Mouse (Mus musculus): ENCODE results near the gene Suv39h1. TPM values are rescaled to one million over a fixed set of nuclear protein-coding genes. Genes with fewer than 3 reads are reported as not detected.
A peak's percentile ranks its signal among the peaks of the same experiment; 100 is the strongest.
"Not testable (repeated sequence)": the region's sequence is repeated elsewhere in the genome, so short reads cannot be mapped to it uniquely, and the experiment has no call there.

Suv39h1 gene
- polyA plus RNA-seq, 1 experiment, result 25.5 TPM

GRCm38 (mm10) chrX:8033009-8033408 is 41.6 kb downstream of the Suv39h1 start:
- no peak overlapping the region for H3K27ac ChIP-seq (ENCODE audit: insufficient read depth, low read length)
- no peak for TF ChIP-seq POLR2A (IDR thresholded peaks at IDR 0.05; ENCODE audit: extremely low read depth, insufficient read depth, low read length)
- no peak for TF ChIP-seq CTCF (IDR thresholded peaks at IDR 0.05; ENCODE audit: extremely low read depth, insufficient read depth, low read length)
- no peaks in the 10 kb centered on the region for H3K4me1 ChIP-seq (ENCODE audit: control insufficient read depth, insufficient read depth, low read length)
- no peak overlapping the region for H3K4me3 ChIP-seq (ENCODE audit: insufficient read depth, low read length)

GRCm38 (mm10) chrX:8026811-8027210 is 47.7 kb downstream of the Suv39h1 start:
- Histone ChIP-seq H3K4me1 (ENCODE audit: control insufficient read depth, insufficient read depth, low read length) (no peaks in the 10 kb centered on the region), H3K27ac (ENCODE audit: insufficient read depth, low read length) (no peak overlapping the region), H3K4me3 (ENCODE audit: insufficient read depth, low read length) (no peak overlapping the region)
- TF ChIP-seq CTCF (IDR thresholded peaks at IDR 0.05; ENCODE audit: extremely low read depth, insufficient read depth, low read length), result no peak
- TF ChIP-seq POLR2A (IDR thresholded peaks at IDR 0.05; ENCODE audit: extremely low read depth, insufficient read depth, low read length), result no peak

GRCm38 (mm10) chrX:8024795-8025194 is 49.8 kb downstream of the Suv39h1 start:
- TF ChIP-seq POLR2A (IDR thresholded peaks at IDR 0.05; ENCODE audit: extremely low read depth, insufficient read depth, low read length) (no peak), CTCF (IDR thresholded peaks at IDR 0.05; ENCODE audit: extremely low read depth, insufficient read depth, low read length) (no peak)
- no peak overlapping the region for H3K27ac ChIP-seq (ENCODE audit: insufficient read depth, low read length)
- no peak overlapping the region for H3K4me3 ChIP-seq (ENCODE audit: insufficient read depth, low read length)
- no peaks in the 10 kb centered on the region for H3K4me1 ChIP-seq (ENCODE audit: control insufficient read depth, insufficient read depth, low read length)

- no peak overlapping the region for H3K27ac ChIP-seq (ENCODE audit: insufficient read depth, low read length)
- TF ChIP-seq POLR2A (IDR thresholded peaks at IDR 0.05; ENCODE audit: extremely low read depth, insufficient read depth, low read length) (no peak), CTCF (IDR thresholded peaks at IDR 0.05; ENCODE audit: extremely low read depth, insufficient read depth, low read length) (no peak)
- H3K4me3 ChIP-seq (ENCODE audit: insufficient read depth, low read length), result no peak overlapping the region
- no peaks in the 10 kb centered on the region for H3K4me1 ChIP-seq (ENCODE audit: control insufficient read depth, insufficient read depth, low read length)
These were observed 54.3 kb downstream of the Suv39h1 start for GRCm38 (mm10) chrX:8020111-8020778.

GRCm38 (mm10) chrX:8018286-8018685 is 56.3 kb downstream of the Suv39h1 start, which contains the start of gene Glod5:
Glod5 (minus strand) TSS chrX:8018492.
- TF ChIP-seq POLR2A (IDR thresholded peaks at IDR 0.05; ENCODE audit: extremely low read depth, insufficient read depth, low read length) (no peak), CTCF (IDR thresholded peaks at IDR 0.05; ENCODE audit: extremely low read depth, insufficient read depth, low read length) (no peak)
- no peak within 1 kb of the TSS for H3K4me3 ChIP-seq (ENCODE audit: insufficient read depth, low read length)
- no peaks in the 10 kb centered on the region for H3K4me1 ChIP-seq (ENCODE audit: control insufficient read depth, insufficient read depth, low read length)
- no peak within 1 kb of the TSS for H3K27ac ChIP-seq (ENCODE audit: insufficient read depth, low read length)

- H3K4me3 ChIP-seq (ENCODE audit: insufficient read depth, low read length), result no peak overlapping the region
- H3K4me1 ChIP-seq (ENCODE audit: control insufficient read depth, insufficient read depth, low read length), result no peaks in the 10 kb centered on the region
- no peak for TF ChIP-seq POLR2A (IDR thresholded peaks at IDR 0.05; ENCODE audit: extremely low read depth, insufficient read depth, low read length)
- peak; percentile 61 for TF ChIP-seq CTCF (IDR thresholded peaks at IDR 0.05; ENCODE audit: extremely low read depth, insufficient read depth, low read length)
- H3K27ac ChIP-seq (ENCODE audit: insufficient read depth, low read length), result no peak overlapping the region
These were observed 57.4 kb downstream of the Suv39h1 start for GRCm38 (mm10) chrX:8017142-8017541.

GRCm38 (mm10) chrX:8015675-8016074 is 58.9 kb downstream of the Suv39h1 start:
- not testable (repeated sequence) for H3K4me1 ChIP-seq (ENCODE audit: control insufficient read depth, insufficient read depth, low read length); H3K4me3 ChIP-seq (ENCODE audit: insufficient read depth, low read length); H3K27ac ChIP-seq (ENCODE audit: insufficient read depth, low read length)

- H3K4me1 ChIP-seq (ENCODE audit: control insufficient read depth, insufficient read depth, low read length), result no peaks in the 10 kb centered on the region
- no peak overlapping the region for H3K4me3 ChIP-seq (ENCODE audit: insufficient read depth, low read length)
- H3K27ac ChIP-seq (ENCODE audit: insufficient read depth, low read length), result no peak overlapping the region
- TF ChIP-seq CTCF (IDR thresholded peaks at IDR 0.05; ENCODE audit: extremely low read depth, insufficient read depth, low read length) (no peak), POLR2A (IDR thresholded peaks at IDR 0.05; ENCODE audit: extremely low read depth, insufficient read depth, low read length) (no peak)
These were observed 60.8 kb downstream of the Suv39h1 start for GRCm38 (mm10) chrX:8013569-8014314.

GRCm38 (mm10) chrX:8013157-8013556 is 61.4 kb downstream of the Suv39h1 start:
- no peak for TF ChIP-seq POLR2A (IDR thresholded peaks at IDR 0.05; ENCODE audit: extremely low read depth, insufficient read depth, low read length)
- no peak for TF ChIP-seq CTCF (IDR thresholded peaks at IDR 0.05; ENCODE audit: extremely low read depth, insufficient read depth, low read length)

More at GRCm38 (mm10) chrX:8013157-8013556, 61.4 kb downstream of the Suv39h1 start:
- H3K27ac ChIP-seq (ENCODE audit: insufficient read depth, low read length), result no peak overlapping the region
- H3K4me1 ChIP-seq (ENCODE audit: control insufficient read depth, insufficient read depth, low read length), result no peaks in the 10 kb centered on the region
- H3K4me3 ChIP-seq (ENCODE audit: insufficient read depth, low read length), result no peak overlapping the region

Other genes starting within 250 kb of the Suv39h1 start
- gene Otud5, start 233.4 kb downstream of the Suv39h1 start, polyA plus RNA-seq (2012; rRNA removed), result 46.4 and 49.1 TPM in 2 replicates
- gene Pim2, start 196.5 kb downstream of the Suv39h1 start, polyA plus RNA-seq (2012; rRNA removed), result 52.5 and 53.8 TPM in 2 replicates
- gene Slc35a2, start 190.7 kb downstream of the Suv39h1 start, polyA plus RNA-seq (2012; rRNA removed), result 50.2 and 52.7 TPM in 2 replicates
- 137 and 157 TPM in 2 replicates for gene Pqbp1, start 175.5 kb downstream of the Suv39h1 start, polyA plus RNA-seq (2012; rRNA removed)
- gene Timm17b, start 175.4 kb downstream of the Suv39h1 start, polyA plus RNA-seq (2012; rRNA removed), result 18.5 and 20.1 TPM in 2 replicates
- not detected in 2 replicates for gene Gm10491, start 166.9 kb downstream of the Suv39h1 start, polyA plus RNA-seq (2012; rRNA removed)
- not detected in 2 replicates for gene Gm10490, start 165.2 kb downstream of the Suv39h1 start, polyA plus RNA-seq (2012; rRNA removed)
- gene Pcsk1n, start 154.9 kb downstream of the Suv39h1 start, polyA plus RNA-seq (2012; rRNA removed), result 580 and 602 TPM in 2 replicates
- gene Eras, start 146.2 kb downstream of the Suv39h1 start, polyA plus RNA-seq (2012; rRNA removed), result not detected in 2 replicates
- gene Hdac6, start 126.9 kb downstream of the Suv39h1 start, polyA plus RNA-seq (2012; rRNA removed), result 70.7 and 78.0 TPM in 2 replicates
- gene Gata1, start 96.7 kb downstream of the Suv39h1 start, polyA plus RNA-seq (2012; rRNA removed), result not detected in 2 replicates
- gene Glod5, start 56.3 kb downstream of the Suv39h1 start, polyA plus RNA-seq (2012; rRNA removed), result 0.65 and 1.1 TPM in 2 replicates
- gene Was, start 15.7 kb upstream of the Suv39h1 start, polyA plus RNA-seq (2012; rRNA removed), result 1.7 and 1.9 TPM in 2 replicates
- 203 and 219 TPM in 2 replicates for gene Wdr13, start 58.1 kb upstream of the Suv39h1 start, polyA plus RNA-seq (2012; rRNA removed)
- gene Rbm3, start 71.1 kb upstream of the Suv39h1 start, polyA plus RNA-seq (2012; rRNA removed), result 193 and 207 TPM in 2 replicates
- 19.8 and 19.9 TPM in 2 replicates for gene Tbc1d25, start 101.4 kb upstream of the Suv39h1 start, polyA plus RNA-seq (2012; rRNA removed)
- 26.0 and 30.8 TPM in 2 replicates for gene Ebp, start 118.8 kb upstream of the Suv39h1 start, polyA plus RNA-seq (2012; rRNA removed)
- 129 and 134 TPM in 2 replicates for gene Porcn, start 131.8 kb upstream of the Suv39h1 start, polyA plus RNA-seq (2012; rRNA removed)
- gene Ftsj1, start 177.6 kb upstream of the Suv39h1 start, polyA plus RNA-seq (2012; rRNA removed), result 32.0 and 34.2 TPM in 2 replicates
- 9.8 and 11.1 TPM in 2 replicates for gene Slc38a5, start 196.4 kb upstream of the Suv39h1 start, polyA plus RNA-seq (2012; rRNA removed)

Data from cortical plate, adult 2 months (tissue).